Mouse (Mus musculus) forebrain, embryonic 11.5 days (tissue): ENCODE measurements around the gene Mrps23. TPM values are rescaled to one million over a fixed set of nuclear protein-coding genes. Genes with fewer than 3 reads are reported as not detected.

Source experiments
- ATAC-seq: fragments of 200-750 bp; cut with Nextera tagmentation; replicated peaks from 2 replicates; pipeline ENCODE4 v1.8.0; 2017; ENCODE audit warnings: moderate TSS enrichment; ENCODE audit not compliant: low FRiP score
- DNase-seq: peaks from one replicate; pipeline ENCODE4 v3.0.0-alpha.2; 2017; ENCODE audit warnings: low spot score
- H3K27ac ChIP-seq: fragments of 300-500 bp; sonication (generic); 2 replicates; pipeline ENCODE4 v1.5.1; 2014; ENCODE audit warnings: low read depth, low read length
- H3K27me3 ChIP-seq: fragments of 300-500 bp; sonication (generic); 2 replicates; pipeline ENCODE4 v1.6.1; 2014; ENCODE audit warnings: mild to moderate bottlenecking, low read length, mixed read lengths; ENCODE audit not compliant: control insufficient read depth, insufficient read depth
- H3K36me3 ChIP-seq: fragments of 300-500 bp; sonication (generic); 2 replicates; pipeline ENCODE4 v1.6.1; 2014; ENCODE audit warnings: mild to moderate bottlenecking, low read length, moderate library complexity, mixed read lengths; ENCODE audit not compliant: control insufficient read depth, insufficient read depth
- H3K4me1 ChIP-seq: fragments of 300-500 bp; sonication (generic); replicated peaks from 2 replicates; pipeline ENCODE4 v1.6.1; 2014; ENCODE audit warnings: low read length, mixed read lengths; ENCODE audit not compliant: control insufficient read depth, insufficient read depth
- H3K4me2 ChIP-seq: fragments of 300-500 bp; sonication (generic); 2 replicates; pipeline ENCODE4 v1.6.1; 2014; ENCODE audit warnings: low read depth, mild to moderate bottlenecking, low read length, moderate library complexity, mixed read lengths; ENCODE audit not compliant: severe bottlenecking
- H3K4me3 ChIP-seq: fragments of 300-500 bp; sonication (generic); 2 replicates; pipeline ENCODE4 v1.5.1; 2014; ENCODE audit warnings: low read depth, low read length
- H3K9ac ChIP-seq: fragments of 300-500 bp; sonication (generic); 2 replicates; pipeline ENCODE4 v1.6.1; 2014; ENCODE audit warnings: low read length
- H3K9me3 ChIP-seq: fragments of 300-500 bp; sonication (generic); 2 replicates; pipeline ENCODE4 v1.6.1; 2016; ENCODE audit warnings: low read length, mixed read lengths; ENCODE audit not compliant: control insufficient read depth
- WGBS: fragments of 180-500 bp; shearing (Covaris S2); extraction: QIAGEN DNeasy Blood & Tissue Kit; methylation state at CpG from one replicate; pipeline ENCODE4 v1.1.7; 2014; 5-methylcytosine and 5-hydroxymethylcytosine counted together
- polyA plus RNA-seq: library from polyadenylated mRNA; unstranded; fragments of >200 nt; fragmentation: Nextera tagmentation; extraction: Ambion mirVana; gene quantifications from 2 replicates; pipeline ENCODE4 v1.2.1, GENCODE M21; 2014

The Mrps23 gene
- polyA plus RNA-seq, 1 experiment from 2014 or later: 70.8 TPM

GRCm38 (mm10) chr11:88253514-88254167, 49.5 kb downstream of the Mrps23 start:
- WGBS: 24% methylated on average over 7 of the region's 7 CpGs
- H3K4me1 ChIP-seq: peaks cover 20% of the 10 kb centered on the region

GRCm38 (mm10) chr11:88257700-88258099, 53.5 kb downstream of the Mrps23 start:
- H3K36me3 ChIP-seq: no peaks in the 10 kb centered on the region
- H3K27ac ChIP-seq: no peak overlapping the region
- no peaks in the 10 kb centered on the region for H3K27me3 ChIP-seq
- 87% methylated on average over 4 of the region's 4 CpGs for WGBS
- no peak overlapping the region for H3K9ac ChIP-seq
- no peak for DNase-seq
- peaks cover 2% of the 10 kb centered on the region; the same call in 1 of the 2 replicates for H3K9me3 ChIP-seq
- no peak overlapping the region for H3K4me2 ChIP-seq
- H3K4me1 ChIP-seq: peaks cover 11% of the 10 kb centered on the region
- no peak for ATAC-seq
- H3K4me3 ChIP-seq: no peak overlapping the region

More at GRCm38 (mm10) chr11:88253514-88254167, 49.5 kb downstream of the Mrps23 start:
- Histone ChIP-seq H3K9ac (peak overlapping the region; percentile 12; the same call in 1 of the 2 replicates), H3K4me3 (no peak overlapping the region), H3K27ac (no peak overlapping the region), H3K27me3 (no peaks in the 10 kb centered on the region), H3K36me3 (no peaks in the 10 kb centered on the region), H3K4me2 (no peak overlapping the region), H3K9me3 (no peaks in the 10 kb centered on the region; the same call in 1 of the 2 replicates)
- ATAC-seq (no peak), DNase-seq (peak; percentile 55)

- Histone ChIP-seq H3K27ac (no peak overlapping the region), H3K9me3 (peaks cover 2% of the 10 kb centered on the region; the same call in 1 of the 2 replicates), H3K9ac (no peak overlapping the region), H3K36me3 (no peaks in the 10 kb centered on the region), H3K27me3 (no peaks in the 10 kb centered on the region), H3K4me1 (peaks cover 7% of the 10 kb centered on the region), H3K4me2 (no peak overlapping the region), H3K4me3 (no peak overlapping the region)
- no peak for ATAC-seq
- 80% methylated on average over 4 of the region's 4 CpGs for WGBS
- no peak for DNase-seq
Measured at GRCm38 (mm10) chr11:88258212-88258611, 54.0 kb downstream of the Mrps23 start.

- no peaks in the 10 kb centered on the region for H3K4me1 ChIP-seq
- no peaks in the 10 kb centered on the region for H3K27me3 ChIP-seq
- 52% methylated on average over 7 of the region's 7 CpGs for WGBS
- no peak overlapping the region for H3K9ac ChIP-seq
- no peaks in the 10 kb centered on the region for H3K36me3 ChIP-seq
- no peak overlapping the region for H3K27ac ChIP-seq
- peaks cover 2% of the 10 kb centered on the region; the same call in 1 of the 2 replicates for H3K9me3 ChIP-seq
- H3K4me3 ChIP-seq: no peak overlapping the region
- ATAC-seq (no peak), DNase-seq (no peak)
- H3K4me2 ChIP-seq: no peak overlapping the region
Measured at GRCm38 (mm10) chr11:88260463-88260862, 56.3 kb downstream of the Mrps23 start.

Other genes with a start within 250 kb of the Mrps23 start
- 19.1 and 21.3 TPM in 2 replicates for gene Dynll2, start 216.9 kb upstream of the Mrps23 start, polyA plus RNA-seq
- gene Srsf1, start 157.0 kb upstream of the Mrps23 start, polyA plus RNA-seq: 559 and 563 TPM in 2 replicates
- 84.8 and 87.7 TPM in 2 replicates for gene Vezf1, start 136.1 kb upstream of the Mrps23 start, polyA plus RNA-seq
- 26.2 and 29.0 TPM in 2 replicates for gene Cuedc1, start 106.3 kb upstream of the Mrps23 start, polyA plus RNA-seq
- gene Ccdc182, start 89.7 kb downstream of the Mrps23 start, polyA plus RNA-seq: 0.23 and 0.94 TPM in 2 replicates